Mouse (Mus musculus) testis, postnatal 10 days (tissue): Measurements from ENCODE around the gene Anxa2.

ENCODE experiments used
- DNase-seq: peaks from one replicate; pipeline ENCODE4 v3.0.0; 2021; ENCODE audit warnings: low spot score

Anxa2 gene

DNA sequence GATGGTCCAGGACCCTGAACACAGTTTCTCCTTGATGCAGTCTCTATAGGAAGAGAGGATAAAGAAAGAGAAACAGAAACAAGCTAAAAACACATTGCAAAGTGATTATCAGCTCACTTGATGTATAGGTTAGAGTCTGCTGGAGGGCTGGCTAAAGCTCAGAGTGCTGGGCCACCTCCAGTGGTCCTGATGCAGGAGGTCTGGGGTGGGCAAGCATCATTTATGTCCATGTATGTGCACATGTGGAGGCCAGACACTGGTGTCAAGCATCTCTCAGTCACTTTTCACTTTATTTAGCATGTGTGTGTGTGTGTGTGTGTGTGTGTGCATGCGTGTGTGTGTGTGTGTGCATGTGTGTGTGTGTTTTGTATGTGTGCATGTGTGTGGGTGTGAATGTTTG, 59.3 kb downstream of the Anxa2 start:
- no peak for DNase-seq

GRCm38 (mm10) chr9:69514206-69514605, 60.8 kb downstream of the Anxa2 start:
- DNase-seq = no peak

DNA sequence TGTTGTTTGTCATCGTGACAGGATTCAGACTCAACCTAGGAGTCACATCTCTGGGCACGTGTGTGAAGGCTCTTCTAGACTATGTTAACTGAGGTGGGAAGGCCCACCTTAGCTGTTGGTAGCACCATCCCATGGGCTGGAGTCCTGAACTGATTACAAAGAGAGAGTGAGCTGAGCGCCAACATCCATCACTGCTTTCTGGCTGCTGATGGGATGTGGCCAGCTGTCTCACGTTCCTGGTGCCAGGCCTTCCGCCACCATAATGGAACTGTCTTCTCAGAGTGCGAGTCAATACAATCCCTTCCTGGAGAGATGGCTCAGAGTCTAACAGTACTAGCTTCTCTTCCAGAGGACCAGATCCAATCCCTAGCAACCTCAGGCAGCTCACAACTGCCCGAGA, 62.0 kb downstream of the Anxa2 start:
- no peak for DNase-seq

DNA sequence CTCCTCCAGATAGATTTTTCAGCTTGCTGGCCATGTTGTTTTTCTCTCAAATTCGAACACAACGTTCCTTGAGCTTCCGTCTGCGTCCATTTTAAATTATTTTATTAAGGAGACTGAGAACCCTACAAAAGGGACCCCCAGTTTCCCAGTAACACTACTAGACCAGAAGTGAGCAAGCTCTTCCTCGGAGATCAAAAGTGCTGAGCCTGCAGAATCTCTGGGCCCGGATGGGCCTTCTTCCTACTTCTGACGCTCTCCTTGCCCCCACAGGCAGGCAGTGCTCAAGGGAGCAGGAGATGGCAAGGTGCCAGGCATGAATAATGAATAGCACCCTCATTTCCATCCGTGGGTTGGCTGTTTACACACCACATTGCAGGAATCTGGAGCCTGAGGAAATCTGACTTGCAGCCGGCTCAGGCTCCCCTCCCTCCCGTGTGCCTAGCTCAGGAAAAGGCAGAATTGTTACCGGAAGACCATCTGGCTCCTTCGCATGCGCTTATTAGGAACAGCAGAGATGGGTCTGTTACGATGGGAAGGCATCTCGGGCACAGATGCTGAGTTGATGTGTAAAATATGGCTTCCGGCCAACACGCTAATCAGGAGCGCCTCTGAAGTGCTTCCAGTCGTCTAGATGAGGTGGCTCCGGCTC, 64.1 kb downstream of the Anxa2 start:
- no peak for DNase-seq
